In genomic region chr10:70287825-70288235, GRCm38 (mm10) we compare ENCODE assay signal across 9 mouse cellular contexts. TPM values are rescaled to one million over a fixed set of nuclear protein-coding genes. Genes with fewer than 3 reads are reported as not detected.
DNase-seq lines count a peak whose midpoint lies in the region; TF ChIP-seq lines count a peak whose summit lies in the region.
"Had no signal": no experiment of that assay in that cellular context is flagged by ENCODE, and none has a peak within 500 bp of the region (broad histone marks: within the 10 kb centered on the region; RNA-seq: fewer than 3 reads in every experiment).

No protein-coding gene starts in this region.

- no peak for TF ChIP-seq CTCF in embryonic fibroblast, embryonic 13.5 days (IDR thresholded peaks at IDR 0.05; ENCODE audit: borderline replicate concordance, insufficient read depth, low read length)

- H3K27ac ChIP-seq in ES-E14 (ENCODE audit: insufficient read depth, low read depth, low read length, poor library complexity, severe bottlenecking) = peak overlapping the region; percentile 22
- H3K27ac ChIP-seq in embryonic fibroblast, embryonic 13.5 days (ENCODE audit: insufficient read depth, low read length) = 0 out of 2 replicates have a peak overlapping the region, but pooled peaks have one; percentile 15
- H3K27ac ChIP-seq: embryonic facial prominence, embryonic 15.5 days had no signal

- TF ChIP-seq POLR2A in embryonic fibroblast, embryonic 13.5 days (IDR thresholded peaks at IDR 0.05; ENCODE audit: low read depth, low read length) = no peak

- in situ Hi-C loops in ES-E14 (cut with MboI; ENCODE audit: low sequenced_read_pairs in 2 of 2, unreplicated experiment in 2 of 2) = loop anchor here in 1 of 2 experiments (25.0 kb wide), 1 partner anchor 426 kb away; no protein-coding TSS in a partner anchor

- H3K4me3 ChIP-seq in ES-E14 (ENCODE audit: insufficient read depth in 1 of 2, low read depth in 1 of 2, low read length in 2 of 2, poor library complexity in 1 of 2, severe bottlenecking in 1 of 2) = no peak overlapping the region
- no peak overlapping the region for H3K4me3 ChIP-seq in embryonic fibroblast, embryonic 13.5 days (ENCODE audit: insufficient read depth, low read length)
- H3K4me3 ChIP-seq: embryonic facial prominence, embryonic 15.5 days had no signal

- H3K36me3 ChIP-seq in ES-E14 (ENCODE audit: control insufficient read depth, insufficient read depth, low read length, poor library complexity, severe bottlenecking) = no peaks in the 10 kb centered on the region
- H3K36me3 ChIP-seq: embryonic facial prominence, embryonic 15.5 days had no signal

- H3K4me1 ChIP-seq in ES-E14 (ENCODE audit: control insufficient read depth in 2 of 2, insufficient read depth in 2 of 2, low read length in 2 of 2, poor library complexity in 1 of 2) = peaks cover 16 to 20% of the 10 kb centered on the region in 2 experiments
- H3K4me1 ChIP-seq in embryonic fibroblast, embryonic 13.5 days (ENCODE audit: control insufficient read depth, insufficient read depth, low read length) = peaks cover 5% of the 10 kb centered on the region; the same call in 1 of the 2 replicates

- H3K9me3 ChIP-seq in ES-E14 (ENCODE audit: control insufficient read depth, insufficient read depth, low read depth, low read length) = no peaks in the 10 kb centered on the region
- H3K9me3 ChIP-seq: embryonic facial prominence, embryonic 15.5 days had no signal

- H3K9ac ChIP-seq in ES-E14 (ENCODE audit: insufficient read depth, low read depth, low read length, poor library complexity, severe bottlenecking) = no peak overlapping the region
- H3K9ac ChIP-seq: embryonic facial prominence, embryonic 15.5 days had no signal

- DNase-seq in 416B (ENCODE audit: low read depth) (peak; percentile 76), ES-E14 (ENCODE audit: low read depth, low spot score) (no peak)
- peak; percentile 81 for DNase-seq in kidney, adult 9 months
- peak; percentile 48 for DNase-seq in lung, postnatal 25 days (ENCODE audit: low spot score)
- no peak for DNase-seq in cerebellum, adult 11 months
- DNase-seq in layer of hippocampus, adult 9-10 months (ENCODE audit: low spot score) = no peak

TF ChIP-seq in ES-E14, 5 proteins besides CTCF, POLR2A, EP300 and RAD21:
- no peak for TF ChIP-seq ZNF384 (IDR thresholded peaks at IDR 0.05; ENCODE audit: low read depth, low read length)
- peak; percentile 85 for TF ChIP-seq MAFK (IDR thresholded peaks at IDR 0.05; ENCODE audit: insufficient read depth, low read depth, low read length)
- no peak for TF ChIP-seq HCFC1 (IDR thresholded peaks at IDR 0.05; ENCODE audit: borderline replicate concordance, insufficient read depth, low read length)
- TF ChIP-seq CHD2 (IDR thresholded peaks at IDR 0.05; ENCODE audit: low read depth, low read length) = no peak

RNA-seq across cellular contexts. Expression of gene Slc16a9, which starts 42.9 kb away (rescaled TPM):
- 1.3 and 2.0 TPM in 2 replicates for total RNA-seq in ES-E14 (2012; rRNA removed)
- 1.0 and 2.0 TPM in 2 replicates for polyA plus RNA-seq in embryonic fibroblast, embryonic 13.5 days (2011; ENCODE audit: insufficient read length, low read depth, missing spikeins)
- total RNA-seq: neutrophil, adult 5-6 weeks had no signal

Comparison
In these comparisons a context has a peak if more than half of its experiments do, and no peak if none do; other contexts are left out.
1. DNase-seq: peak in 416B (single experiment), kidney, adult 9 months (single experiment) and lung, postnatal 25 days (single experiment); none in ES-E14 (single experiment), cerebellum, adult 11 months (single experiment) and layer of hippocampus, adult 9-10 months (single experiment).